Mouse (Mus musculus) cerebellum, adult 9-11 months (tissue): ENCODE measurements around the gene Asrgl1.
A peak's percentile ranks its signal among the peaks of the same experiment; 100 is the strongest.
"Not testable (repeated sequence)": the region's sequence is repeated elsewhere in the genome, so short reads cannot be mapped to it uniquely, and the experiment has no call there.

Source experiments
- DNase-seq: peaks from one replicate; pipeline ENCODE4 v3.0.0; 2022

Asrgl1 gene

GRCm38 (mm10) chr19:9135512-9136331 lies at the start of gene Asrgl1:
Asrgl1 (minus strand) TSS chr19:9135636.
- DNase-seq: peak; percentile 92

GRCm38 (mm10) chr19:9146214-9146613 lies 10.8 kb upstream of the Asrgl1 start:
- no peak for DNase-seq

GRCm38 (mm10) chr19:9143639-9144125 lies 8.2 kb upstream of the Asrgl1 start:
- DNase-seq: no peak

- DNase-seq: no peak
These were observed 7.8 kb upstream of the Asrgl1 start for GRCm38 (mm10) chr19:9143230-9143629.

- DNase-seq: not testable (repeated sequence)
These were observed 4.9 kb upstream of the Asrgl1 start for GRCm38 (mm10) chr19:9140361-9140760.

GRCm38 (mm10) chr19:9137159-9137558 lies 1.7 kb upstream of the Asrgl1 start:
- DNase-seq: no peak

- peak; percentile 74 for DNase-seq
These were observed 507 bp downstream of the Asrgl1 start for GRCm38 (mm10) chr19:9134746-9135511.

GRCm38 (mm10) chr19:9129996-9130395 lies 5.4 kb downstream of the Asrgl1 start:
- no peak for DNase-seq

- peak; percentile 62 for DNase-seq
These were observed 6.8 kb downstream of the Asrgl1 start for GRCm38 (mm10) chr19:9128499-9129194.

GRCm38 (mm10) chr19:9123986-9124385 lies 11.4 kb downstream of the Asrgl1 start:
- not testable (repeated sequence) for DNase-seq

GRCm38 (mm10) chr19:9122390-9122789 lies 13.0 kb downstream of the Asrgl1 start:
- DNase-seq: no peak

- DNase-seq: no peak
These were observed 15.6 kb downstream of the Asrgl1 start for GRCm38 (mm10) chr19:9119655-9120425.

GRCm38 (mm10) chr19:9117275-9117674 lies 18.2 kb downstream of the Asrgl1 start:
- DNase-seq: no peak

GRCm38 (mm10) chr19:9116268-9116667 lies 19.2 kb downstream of the Asrgl1 start:
- DNase-seq: no peak

- peak; percentile 94 for DNase-seq
These were observed 23.4 kb downstream of the Asrgl1 start for GRCm38 (mm10) chr19:9112043-9112442.

- DNase-seq: peak; percentile 66
These were observed 25.1 kb downstream of the Asrgl1 start for GRCm38 (mm10) chr19:9110182-9110869.

GRCm38 (mm10) chr19:9108536-9108935 lies 26.9 kb downstream of the Asrgl1 start:
- no peak for DNase-seq

- DNase-seq: no peak
These were observed 28.1 kb downstream of the Asrgl1 start for GRCm38 (mm10) chr19:9107379-9107755.

GRCm38 (mm10) chr19:9106751-9107378 lies 28.6 kb downstream of the Asrgl1 start:
- no peak for DNase-seq

GRCm38 (mm10) chr19:9106096-9106495 lies 29.3 kb downstream of the Asrgl1 start:
- DNase-seq: no peak

GRCm38 (mm10) chr19:9105101-9105685 lies 30.2 kb downstream of the Asrgl1 start:
- no peak for DNase-seq
